Mouse (Mus musculus) brain, embryonic 14.5 days (tissue): Measurements from ENCODE around the gene Spred2. TPM values are rescaled to one million over a fixed set of nuclear protein-coding genes. Genes with fewer than 3 reads are reported as not detected.

Source experiments
- DNase-seq: peaks from one replicate; pipeline ENCODE4 v3.0.0-alpha.2; 2011; ENCODE audit warnings: low read depth
- CTCF ChIP-seq: fragments of 200-500 bp; IDR thresholded peaks from 2 replicates; pipeline ENCODE4 v1.5.1; 2012; ENCODE audit warnings: inconsistent platforms, mild to moderate bottlenecking, moderate library complexity, borderline replicate concordance; ENCODE audit not compliant: insufficient read depth, insufficient read length; ENCODE audit errors: extremely low read depth
- POLR2A ChIP-seq: fragments of 200-500 bp; IDR thresholded peaks from 2 replicates; pipeline ENCODE4 v1.6.1; 2012; ENCODE audit warnings: mild to moderate bottlenecking, inconsistent platforms, borderline replicate concordance; ENCODE audit not compliant: poor library complexity, insufficient read depth, insufficient read length, severe bottlenecking; ENCODE audit errors: extremely low read depth
- polyA plus RNA-seq: library from polyadenylated mRNA; depleted of rRNA; stranded (reverse); fragments of >200 nt; gene quantifications from 2 replicates; pipeline ENCODE4 v1.2.3, GENCODE M21; 2012

Gene Spred2
- polyA plus RNA-seq, 1 experiment = 22.4 TPM

GRCm38 (mm10) chr11:20035343-20035928 is 111.3 kb downstream of the Spred2 start:
- TF ChIP-seq POLR2A (no peak), CTCF (no peak)
- no peak for DNase-seq

GRCm38 (mm10) chr11:20035972-20036371 is 111.8 kb downstream of the Spred2 start:
- TF ChIP-seq POLR2A (no peak), CTCF (no peak)
- no peak for DNase-seq

- DNase-seq = no peak
- TF ChIP-seq CTCF = no peak
- no peak for TF ChIP-seq POLR2A
Observed at GRCm38 (mm10) chr11:20037739-20038138, 113.6 kb downstream of the Spred2 start.

GRCm38 (mm10) chr11:20038723-20039122 is 114.5 kb downstream of the Spred2 start:
- peak; percentile 80 for DNase-seq

GRCm38 (mm10) chr11:20041164-20041920 is 117.2 kb downstream of the Spred2 start:
- no peak for TF ChIP-seq POLR2A
- no peak for TF ChIP-seq CTCF
- DNase-seq = no peak

More at GRCm38 (mm10) chr11:20038723-20039122, 114.5 kb downstream of the Spred2 start:
- no peak for TF ChIP-seq POLR2A

- DNase-seq = no peak
- no peak for TF ChIP-seq CTCF
- TF ChIP-seq POLR2A = no peak
Observed at GRCm38 (mm10) chr11:20042106-20042505, 117.9 kb downstream of the Spred2 start.

GRCm38 (mm10) chr11:20043256-20043655 is 119.1 kb downstream of the Spred2 start:
- no peak for DNase-seq
- TF ChIP-seq POLR2A (no peak), CTCF (no peak)

GRCm38 (mm10) chr11:20045586-20045985 is 121.4 kb downstream of the Spred2 start:
- DNase-seq = no peak
- TF ChIP-seq CTCF = no peak
- TF ChIP-seq POLR2A = no peak

GRCm38 (mm10) chr11:20052814-20053536 is 128.8 kb downstream of the Spred2 start:
- no peak for DNase-seq
- TF ChIP-seq CTCF (no peak), POLR2A (no peak)

GRCm38 (mm10) chr11:20053951-20054350 is 129.8 kb downstream of the Spred2 start:
- TF ChIP-seq POLR2A (no peak), CTCF (no peak)
- DNase-seq = no peak

- TF ChIP-seq CTCF = no peak
- no peak for TF ChIP-seq POLR2A
- DNase-seq = peak; percentile 36
Observed at GRCm38 (mm10) chr11:20054617-20055016, 130.4 kb downstream of the Spred2 start.
